Mouse (Mus musculus): ENCODE measurements around the gene Nhej1. TPM values are rescaled to one million over a fixed set of nuclear protein-coding genes. Genes with fewer than 3 reads are reported as not detected.

The Nhej1 gene
- polyA plus RNA-seq, 1 experiment from 2014 or later = 11.0 TPM

DNA sequence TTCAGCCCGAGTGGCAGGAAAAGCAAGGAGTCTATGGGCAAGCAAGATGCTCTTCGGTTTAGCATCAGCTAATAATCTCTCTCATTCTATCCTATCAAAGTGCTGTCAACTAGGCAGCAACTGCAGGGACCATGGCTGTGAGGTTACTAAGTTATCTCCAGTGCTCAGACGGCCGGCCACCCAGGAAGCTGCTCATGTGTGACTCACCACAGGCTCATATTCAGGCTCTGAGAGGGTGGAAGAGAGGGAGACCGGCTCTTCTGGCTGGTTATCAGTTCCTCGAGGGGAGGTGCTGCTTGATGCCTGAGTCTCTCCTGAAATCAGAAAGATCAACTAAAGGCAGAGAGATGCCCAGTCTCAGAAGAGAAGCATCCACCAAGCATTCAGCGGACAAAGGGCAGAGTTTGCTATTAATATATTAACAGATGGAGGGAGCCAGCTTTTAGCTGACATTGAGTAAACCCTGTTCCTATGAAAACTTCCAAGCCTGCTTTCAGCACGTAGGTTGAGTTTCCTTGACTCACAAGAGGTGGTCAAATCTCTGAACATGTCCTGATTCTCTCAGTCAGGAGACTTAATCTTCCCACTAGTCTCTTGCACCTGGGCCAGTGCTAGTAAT, 156.9 kb downstream of the Nhej1 start:
- Histone ChIP-seq H3K27me3 (ENCODE audit: insufficient read depth, low read length) (no peaks in the 10 kb centered on the region), H3K4me3 (replicated peaks; ENCODE audit: low read depth, low read length) (no peak overlapping the region), H3K9me3 (replicated peaks; ENCODE audit: low read length) (no peaks in the 10 kb centered on the region), H3K27ac (peak overlapping the region; percentile 64), H3K4me2 (ENCODE audit: low read length) (no peak overlapping the region), H3K4me1 (replicated peaks; ENCODE audit: insufficient read depth, low read length) (peaks cover 6% of the 10 kb centered on the region), H3K36me3 (ENCODE audit: insufficient read depth, low read length) (no peaks in the 10 kb centered on the region), H3K9ac (ENCODE audit: low read depth, low read length) (no peak overlapping the region)
- 34% methylated on average over 8 of the region's 8 CpGs for WGBS
- ATAC-seq (replicated peaks; ENCODE audit: low FRiP score, low read depth) = peak; percentile 40; the same call in 1 of the 2 replicates
- TF ChIP-seq CTCF (IDR thresholded peaks at IDR 0.05; ENCODE audit: low read depth) = no peak
- no peak for DNase-seq (ENCODE audit: low spot score)

DNA sequence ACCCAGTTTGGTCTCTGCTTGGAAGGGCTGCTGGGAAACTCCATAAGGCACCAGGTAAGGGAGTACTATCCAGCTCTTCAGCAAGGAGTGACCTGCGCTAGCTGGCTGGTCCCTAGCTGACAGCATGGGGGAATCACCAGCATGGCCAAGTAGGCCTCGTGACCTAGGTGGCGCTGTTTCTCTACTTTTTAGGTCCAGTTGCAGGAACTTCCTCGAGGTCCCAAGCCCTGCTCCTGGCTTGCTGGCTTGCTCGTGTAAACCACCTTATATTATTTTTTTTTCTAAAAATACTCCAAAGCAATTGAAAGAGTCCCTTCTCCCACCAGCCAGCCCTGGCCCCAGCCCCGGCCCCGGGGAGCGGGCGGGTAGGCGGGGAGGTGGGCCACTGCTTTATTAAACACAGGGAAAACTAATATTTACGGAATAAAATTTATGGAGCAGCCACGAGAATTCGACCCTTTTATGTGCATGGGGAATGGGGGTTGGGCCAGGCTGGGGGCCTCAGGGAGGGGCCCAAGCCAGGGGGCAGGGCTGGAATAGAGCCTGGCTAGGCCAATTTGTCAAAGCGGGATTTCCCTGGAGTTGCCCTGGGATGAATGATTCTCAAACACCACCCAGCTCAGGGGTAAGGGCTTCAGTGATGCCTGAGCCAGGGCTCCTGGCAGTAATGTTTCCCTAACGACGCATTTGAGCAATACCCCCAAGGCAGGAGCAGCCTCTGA, 160.3 kb downstream of the Nhej1 start:
- DNase-seq (ENCODE audit: low spot score) (peak; percentile 95), ATAC-seq (replicated peaks; ENCODE audit: low FRiP score, low read depth) (peak; percentile 77)
- 5% methylated on average over 16 of the region's 16 CpGs for WGBS
- Histone ChIP-seq H3K4me2 (ENCODE audit: low read length) (peak overlapping the region; percentile 45), H3K27me3 (ENCODE audit: insufficient read depth, low read length) (no peaks in the 10 kb centered on the region), H3K9ac (ENCODE audit: low read depth, low read length) (no peak overlapping the region), H3K4me1 (replicated peaks; ENCODE audit: insufficient read depth, low read length) (peaks cover 6% of the 10 kb centered on the region), H3K27ac (no peak overlapping the region), H3K9me3 (replicated peaks; ENCODE audit: low read length) (no peaks in the 10 kb centered on the region), H3K4me3 (replicated peaks; ENCODE audit: low read depth, low read length) (peak overlapping the region; percentile 1), H3K36me3 (ENCODE audit: insufficient read depth, low read length) (no peaks in the 10 kb centered on the region)
- TF ChIP-seq CTCF (IDR thresholded peaks at IDR 0.05; ENCODE audit: low read depth) = peak; percentile 85

DNA sequence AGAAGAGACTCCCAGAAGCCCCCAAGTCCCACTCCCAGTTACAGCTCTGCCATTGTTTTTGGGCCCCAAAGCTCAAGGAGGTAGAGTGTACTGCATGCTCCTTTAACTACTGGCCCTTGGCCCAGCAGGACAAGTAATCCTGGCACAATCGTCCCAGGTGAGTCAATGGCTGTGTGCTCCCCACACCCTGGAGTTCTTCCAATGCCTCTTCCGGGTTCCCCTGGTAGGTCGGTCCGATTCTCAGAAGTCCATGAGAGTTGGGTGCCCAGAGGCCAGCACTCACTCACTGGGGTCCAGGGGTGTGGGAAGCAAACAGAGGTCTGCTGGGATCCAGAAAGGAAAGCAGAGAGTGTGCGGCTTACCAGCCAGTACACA, 162.2 kb downstream of the Nhej1 start:
- no peaks in the 10 kb centered on the region for H3K36me3 ChIP-seq (ENCODE audit: insufficient read depth, low read length)
- ATAC-seq (replicated peaks; ENCODE audit: low FRiP score, low read depth) = no peak
- no peak overlapping the region for H3K27ac ChIP-seq
- no peak for TF ChIP-seq CTCF (IDR thresholded peaks at IDR 0.05; ENCODE audit: low read depth)
- no peak overlapping the region for H3K9ac ChIP-seq (ENCODE audit: low read depth, low read length)
- H3K4me3 ChIP-seq (replicated peaks; ENCODE audit: low read depth, low read length) = no peak overlapping the region
- peaks cover 6% of the 10 kb centered on the region for H3K4me1 ChIP-seq (replicated peaks; ENCODE audit: insufficient read depth, low read length)
- H3K4me2 ChIP-seq (ENCODE audit: low read length) = no peak overlapping the region
- DNase-seq (ENCODE audit: low spot score) = no peak
- H3K27me3 ChIP-seq (ENCODE audit: insufficient read depth, low read length) = no peaks in the 10 kb centered on the region
- 87% methylated on average over 5 of the region's 5 CpGs for WGBS
- no peaks in the 10 kb centered on the region for H3K9me3 ChIP-seq (replicated peaks; ENCODE audit: low read length)

DNA sequence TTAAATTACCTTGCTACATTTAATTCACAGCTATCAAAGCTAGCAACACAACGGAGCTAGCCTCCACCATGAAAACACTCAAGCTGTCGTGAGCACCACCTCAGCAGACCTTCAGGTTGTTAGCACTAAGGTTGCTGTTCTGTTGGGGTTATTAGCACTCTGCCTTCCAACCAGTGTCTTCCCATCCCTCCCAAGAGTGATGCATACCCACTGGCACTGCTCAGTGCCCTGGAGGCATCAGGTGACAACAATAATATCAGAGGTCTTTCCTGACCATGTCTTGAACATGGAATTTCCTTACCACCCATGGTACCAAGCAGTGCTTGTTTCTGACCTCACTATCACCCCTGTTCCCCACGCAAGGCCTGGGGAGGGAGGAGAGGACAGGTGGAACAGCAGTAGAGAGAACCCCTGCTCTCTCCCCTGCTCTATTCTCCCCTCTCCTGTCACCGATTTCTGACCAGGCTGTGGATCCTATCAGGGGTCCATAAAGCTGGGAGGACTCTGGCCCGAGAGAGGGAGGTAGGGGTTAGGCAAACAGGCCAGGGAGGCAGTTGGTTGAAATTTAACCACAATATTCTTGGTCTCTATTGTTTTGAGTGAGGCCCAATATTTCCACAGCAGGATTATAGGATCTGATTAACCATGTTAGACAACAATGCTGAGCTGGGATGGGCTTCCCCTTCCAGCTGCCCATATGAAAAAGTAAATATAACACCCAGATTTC, 162.7 kb downstream of the Nhej1 start:
- Histone ChIP-seq H3K27me3 (ENCODE audit: insufficient read depth, low read length) (no peaks in the 10 kb centered on the region), H3K4me2 (ENCODE audit: low read length) (no peak overlapping the region), H3K9ac (ENCODE audit: low read depth, low read length) (no peak overlapping the region), H3K4me1 (replicated peaks; ENCODE audit: insufficient read depth, low read length) (peaks cover 6% of the 10 kb centered on the region), H3K27ac (0 out of 2 replicates have a peak overlapping the region, but pooled peaks have one; percentile 2), H3K36me3 (ENCODE audit: insufficient read depth, low read length) (no peaks in the 10 kb centered on the region), H3K9me3 (replicated peaks; ENCODE audit: low read length) (no peaks in the 10 kb centered on the region), H3K4me3 (replicated peaks; ENCODE audit: low read depth, low read length) (no peak overlapping the region)
- DNase-seq (ENCODE audit: low spot score) (no peak), ATAC-seq (replicated peaks; ENCODE audit: low FRiP score, low read depth) (no peak)
- TF ChIP-seq CTCF (IDR thresholded peaks at IDR 0.05; ENCODE audit: low read depth) = no peak
- WGBS = 55% methylated on average over 5 of the region's 5 CpGs

DNA sequence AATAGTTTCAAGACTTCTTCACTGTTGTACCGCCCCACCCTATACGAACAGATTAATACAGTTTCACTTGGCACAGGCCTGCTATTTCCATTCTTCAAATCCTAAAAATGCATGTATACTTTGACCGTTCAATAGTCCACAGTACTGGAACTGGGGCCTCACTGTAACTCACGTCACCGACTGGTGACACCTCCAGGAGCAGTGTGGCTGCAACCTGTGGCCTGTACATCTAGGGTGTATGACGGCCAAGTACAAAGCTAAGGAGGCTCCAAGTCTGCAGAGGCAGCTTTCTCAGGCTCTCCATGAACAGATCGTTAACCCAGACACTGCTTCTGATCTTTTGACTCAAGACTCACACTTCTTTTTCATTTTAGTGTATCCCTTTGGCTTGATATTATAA, 163.3 kb downstream of the Nhej1 start:
- H3K4me2 ChIP-seq (ENCODE audit: low read length) = no peak overlapping the region
- ATAC-seq (replicated peaks; ENCODE audit: low FRiP score, low read depth) (no peak), DNase-seq (ENCODE audit: low spot score) (no peak)
- H3K4me1 ChIP-seq (replicated peaks; ENCODE audit: insufficient read depth, low read length) = peaks cover 6% of the 10 kb centered on the region
- no peak overlapping the region for H3K27ac ChIP-seq
- H3K4me3 ChIP-seq (replicated peaks; ENCODE audit: low read depth, low read length) = no peak overlapping the region
- 80% methylated on average over 7 of the region's 7 CpGs for WGBS
- H3K36me3 ChIP-seq (ENCODE audit: insufficient read depth, low read length) = no peaks in the 10 kb centered on the region
- no peak overlapping the region for H3K9ac ChIP-seq (ENCODE audit: low read depth, low read length)
- 0 out of 2 replicates have a peak, but pooled peaks cover 4% of the 10 kb centered on the region for H3K27me3 ChIP-seq (ENCODE audit: insufficient read depth, low read length)
- H3K9me3 ChIP-seq (replicated peaks; ENCODE audit: low read length) = no peaks in the 10 kb centered on the region
- no peak for TF ChIP-seq CTCF (IDR thresholded peaks at IDR 0.05; ENCODE audit: low read depth)

DNA sequence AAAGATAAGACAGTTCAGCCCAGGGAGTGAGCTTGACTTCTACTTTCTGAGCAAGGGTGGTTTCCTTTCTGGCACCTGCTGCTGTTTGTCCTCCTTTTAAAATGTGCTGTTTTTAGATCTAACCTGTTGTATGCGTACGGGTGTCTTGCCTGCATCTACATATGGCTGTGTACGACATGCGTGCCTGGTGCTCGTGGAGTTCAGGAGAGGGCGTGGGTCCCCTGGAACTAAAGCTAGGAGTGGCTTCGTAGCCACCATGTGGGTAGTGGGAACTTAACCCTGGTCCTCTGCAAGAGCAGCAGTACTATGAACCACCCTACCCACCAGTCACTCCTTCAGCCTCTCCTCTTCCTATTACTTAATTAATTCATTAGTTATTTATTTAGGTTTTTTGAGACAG, 164.9 kb downstream of the Nhej1 start:
- 89% methylated on average over 7 of the region's 7 CpGs for WGBS
- ATAC-seq (replicated peaks; ENCODE audit: low FRiP score, low read depth) (no peak), DNase-seq (ENCODE audit: low spot score) (no peak)
- Histone ChIP-seq H3K4me3 (replicated peaks; ENCODE audit: low read depth, low read length) (no peak overlapping the region), H3K36me3 (ENCODE audit: insufficient read depth, low read length) (no peaks in the 10 kb centered on the region), H3K4me2 (ENCODE audit: low read length) (no peak overlapping the region), H3K4me1 (replicated peaks; ENCODE audit: insufficient read depth, low read length) (peaks cover 6% of the 10 kb centered on the region), H3K27me3 (ENCODE audit: insufficient read depth, low read length) (peaks cover 11% of the 10 kb centered on the region; the same call in 1 of the 2 replicates), H3K27ac (no peak overlapping the region), H3K9me3 (replicated peaks; ENCODE audit: low read length) (no peaks in the 10 kb centered on the region), H3K9ac (ENCODE audit: low read depth, low read length) (no peak overlapping the region)
- no peak for TF ChIP-seq CTCF (IDR thresholded peaks at IDR 0.05; ENCODE audit: low read depth)
